Mouse (Mus musculus): ENCODE data around the gene Mia3. TPM values are rescaled to one million over a fixed set of nuclear protein-coding genes. Genes with fewer than 3 reads are reported as not detected.

Gene Mia3
- total and polyA plus RNA-seq, 3 experiments, result 51.2 to 95.3 (median 80.9) TPM

GRCm38 (mm10) chr1:183363577-183363867 is 5.8 kb downstream of the Mia3 start:
- Histone ChIP-seq H3K79me2 (replicated peaks; ENCODE audit: control insufficient read depth, extremely low read depth, insufficient read depth, poor library complexity, severe bottlenecking) (peaks cover 6% of the 10 kb centered on the region), H3K27ac (ENCODE audit: insufficient read depth, low read depth) (no peak overlapping the region), H3K4me3 (replicated peaks in 1 of 3; ENCODE audit: low read depth in 2 of 3, low read length in 2 of 3, poor library complexity in 1 of 3) (no peak overlapping the region), H3K36me3 (replicated peaks in 1 of 2; ENCODE audit: control insufficient read depth in 1 of 2, insufficient read depth in 1 of 2, low read length in 1 of 2) (peaks cover 42 to 77% of the 10 kb centered on the region in 2 experiments), H3K27me3 (replicated peaks) (no peaks in the 10 kb centered on the region), H3K9me3 (replicated peaks; ENCODE audit: low read length) (no peaks in the 10 kb centered on the region), H3K4me2 (ENCODE audit: insufficient read depth, low read depth, poor library complexity, severe bottlenecking) (no peak overlapping the region), H3K9ac (ENCODE audit: insufficient read depth, low read depth) (no peak overlapping the region), H3K4me1 (ENCODE audit: control insufficient read depth in 1 of 2, insufficient read depth in 2 of 2) (peaks cover 5 to 11% of the 10 kb centered on the region in 2 experiments)
- in situ Hi-C loops (cut with MboI; ENCODE audit: low pct_ligation_motif_present, low pct_unique_long_range_greater_than_20kb, low sequenced_read_pairs), result no loop called here
- dilution Hi-C loops (cut with MboI; ENCODE audit: extremely low pct_ligation_motif_present, extremely low pct_unique_long_range_greater_than_20kb, low sequenced_read_pairs), result no loop called here
- TF ChIP-seq NELFE (IDR thresholded peaks at IDR 0.05; ENCODE audit: low read depth, low read length), result no peak
- no peak for TF ChIP-seq CHD1 (IDR thresholded peaks at IDR 0.05; ENCODE audit: low read depth, low read length)
- TF ChIP-seq ZC3H11A (IDR thresholded peaks at IDR 0.05; ENCODE audit: low read depth, low read length), result no peak
- no peak for TF ChIP-seq MXI1 (IDR thresholded peaks at IDR 0.05; ENCODE audit: low read depth, low read length)
- no peak for TF ChIP-seq USF1 (IDR thresholded peaks at IDR 0.05; ENCODE audit: low read depth, low read length)
- TF ChIP-seq MEF2A (IDR thresholded peaks at IDR 0.05; ENCODE audit: borderline replicate concordance, low read depth, low read length), result no peak
- TF ChIP-seq MYC (IDR thresholded peaks at IDR 0.05; ENCODE audit: low read depth, low read length), result no peak
- no peak for TF ChIP-seq E2F4 (IDR thresholded peaks at IDR 0.05; ENCODE audit: insufficient replicate concordance, low read depth, low read length)
- TF ChIP-seq HCFC1 (IDR thresholded peaks at IDR 0.05; ENCODE audit: low read depth, low read length), result no peak
- no peak for TF ChIP-seq SIN3A (IDR thresholded peaks at IDR 0.05; ENCODE audit: low read length)
- no peak for TF ChIP-seq POLR2A (IDR thresholded peaks at IDR 0.05; ENCODE audit: low read depth, low read length)
- no peak for TF ChIP-seq BHLHE40 (IDR thresholded peaks at IDR 0.05; ENCODE audit: low read depth, low read length)
- no peak for TF ChIP-seq PAX5 (IDR thresholded peaks at IDR 0.05; ENCODE audit: low read length)
- TF ChIP-seq JUN (IDR thresholded peaks at IDR 0.05; ENCODE audit: insufficient read depth, low read depth, low read length), result no peak
- TF ChIP-seq KAT2A (IDR thresholded peaks at IDR 0.05; ENCODE audit: insufficient replicate concordance, low read length), result no peak
- TF ChIP-seq SMC3 (IDR thresholded peaks at IDR 0.05; ENCODE audit: low read depth, low read length), result no peak
- no peak for TF ChIP-seq ELF1 (IDR thresholded peaks at IDR 0.05; ENCODE audit: low read depth, low read length)
- TF ChIP-seq UBTF (IDR thresholded peaks at IDR 0.05; ENCODE audit: low read depth, low read length), result no peak
- no peak for DNase-seq (ENCODE audit: extremely low read depth)

- no peaks in the 10 kb centered on the region for H3K27me3 ChIP-seq (replicated peaks)
- TF ChIP-seq POLR2A (IDR thresholded peaks at IDR 0.05; ENCODE audit: low read depth, low read length) (no peak), CHD2 (IDR thresholded peaks at IDR 0.05; ENCODE audit: low read length) (no peak), EP300 (IDR thresholded peaks at IDR 0.05; ENCODE audit: low read length) (no peak), RCOR1 (conservative IDR thresholded peaks at IDR 0.05; ENCODE audit: low read depth, low read length) (no peak), ELF1 (IDR thresholded peaks at IDR 0.05; ENCODE audit: low read depth, low read length) (no peak), NRF1 (IDR thresholded peaks at IDR 0.05; ENCODE audit: low read depth, low read length) (no peak), MAZ (IDR thresholded peaks at IDR 0.05; ENCODE audit: low read depth, low read length) (no peak), MEF2A (IDR thresholded peaks at IDR 0.05; ENCODE audit: borderline replicate concordance, low read depth, low read length) (no peak), MAFK (IDR thresholded peaks at IDR 0.05; ENCODE audit: insufficient replicate concordance, low read length) (no peak), NELFE (IDR thresholded peaks at IDR 0.05; ENCODE audit: low read depth, low read length) (no peak), MXI1 (IDR thresholded peaks at IDR 0.05; ENCODE audit: low read depth, low read length) (no peak), ZMIZ1 (IDR thresholded peaks at IDR 0.05; ENCODE audit: low read depth, low read length) (no peak), ZNF384 (IDR thresholded peaks at IDR 0.05; ENCODE audit: low read depth, low read length) (no peak)
- H3K36me3 ChIP-seq (replicated peaks in 1 of 2; ENCODE audit: control insufficient read depth in 1 of 2, insufficient read depth in 1 of 2, low read length in 1 of 2), result peaks cover 45 to 83% of the 10 kb centered on the region in 2 experiments
- in situ Hi-C loops (cut with MboI; ENCODE audit: low pct_ligation_motif_present, low pct_unique_long_range_greater_than_20kb, low sequenced_read_pairs), result no loop called here
- H3K9ac ChIP-seq (ENCODE audit: insufficient read depth, low read depth), result no peak overlapping the region
- dilution Hi-C loops (cut with MboI; ENCODE audit: extremely low pct_ligation_motif_present, extremely low pct_unique_long_range_greater_than_20kb, low sequenced_read_pairs), result no loop called here
- no peak overlapping the region for H3K27ac ChIP-seq (ENCODE audit: insufficient read depth, low read depth)
- H3K79me2 ChIP-seq (replicated peaks; ENCODE audit: control insufficient read depth, extremely low read depth, insufficient read depth, poor library complexity, severe bottlenecking), result peaks cover 4% of the 10 kb centered on the region
- peaks cover 4 to 5% of the 10 kb centered on the region in 2 experiments for H3K4me1 ChIP-seq (ENCODE audit: control insufficient read depth in 1 of 2, insufficient read depth in 2 of 2)
- no peak overlapping the region for H3K4me2 ChIP-seq (ENCODE audit: insufficient read depth, low read depth, poor library complexity, severe bottlenecking)
- no peak for DNase-seq (ENCODE audit: extremely low read depth)
- H3K4me3 ChIP-seq (replicated peaks in 1 of 3; ENCODE audit: low read depth in 2 of 3, low read length in 2 of 3, poor library complexity in 1 of 3), result no peak overlapping the region
- H3K9me3 ChIP-seq (replicated peaks; ENCODE audit: low read length), result no peaks in the 10 kb centered on the region
Observed at GRCm38 (mm10) chr1:183362729-183363576, 6.4 kb downstream of the Mia3 start.

All from CH12.LX (cell line).